Mouse (Mus musculus) olfactory bulb, adult 2 months (tissue): Measurements from ENCODE around the gene Htra3.

Experiments used
- CTCF ChIP-seq: fragments of 200-500 bp; IDR thresholded peaks from 2 replicates; pipeline ENCODE4 v1.5.1; 2012; ENCODE audit warnings: low read depth, mild to moderate bottlenecking, low read length, moderate library complexity; ENCODE audit not compliant: insufficient read depth
- POLR2A ChIP-seq: fragments of 200-500 bp; IDR thresholded peaks from 2 replicates; pipeline ENCODE4 v1.6.1; 2012; ENCODE audit warnings: mild to moderate bottlenecking, low read depth, low read length, moderate library complexity; ENCODE audit not compliant: insufficient read depth

DNA sequence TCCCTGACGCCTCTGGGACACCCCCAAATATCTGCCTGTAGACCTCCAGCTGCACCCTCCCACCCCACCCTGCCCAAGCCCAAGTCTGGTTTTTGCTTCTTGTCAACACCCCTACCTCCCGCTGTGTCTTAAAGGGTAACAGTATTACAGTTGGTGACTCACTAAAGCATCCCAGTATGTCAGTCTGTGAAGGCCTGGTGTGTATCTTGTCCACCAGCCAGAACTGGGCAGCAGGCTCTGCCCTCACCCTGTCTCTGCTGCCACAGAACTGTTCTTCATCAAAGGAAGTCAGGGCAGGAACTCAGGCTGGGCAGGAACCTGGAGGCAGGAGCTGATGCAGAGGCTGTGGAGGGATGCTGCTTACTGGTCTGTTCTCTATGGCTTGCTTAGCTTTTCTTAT is 53.2 kb downstream of the Htra3 start:
- TF ChIP-seq CTCF: no peak
- TF ChIP-seq POLR2A: no peak
